ENCODE assay signal across 9 mouse cellular contexts in genomic region chr7:64021241-64022108, GRCm38 (mm10).
A peak's percentile ranks its signal among the peaks of the same experiment; 100 is the strongest.
DNase-seq lines count a peak whose midpoint lies in the region; ATAC-seq and TF ChIP-seq lines count a peak whose summit lies in the region.
"Had no signal": no experiment of that assay in that cellular context is flagged by ENCODE, and none has a peak within 500 bp of the region (broad histone marks: within the 10 kb centered on the region; RNA-seq: fewer than 3 reads in every experiment).

No protein-coding gene starts in this region.

- DNase-seq in heart, adult 18-20 months = peak; percentile 50 to 63
- no peak for DNase-seq in heart, adult 9 months (ENCODE audit: low spot score in 2 of 2)
- DNase-seq in ZHBTc4 (ENCODE audit: low read depth, low spot score) (peak; percentile 69), liver (no peak)
- DNase-seq in thymus, adult 18-20 months = no peak

- H3K27me3 ChIP-seq in intestine, postnatal 0 days (replicated peaks; ENCODE audit: control insufficient read depth, insufficient read depth, low read length) = no peaks in the 10 kb centered on the region
- no peaks in the 10 kb centered on the region for H3K27me3 ChIP-seq in neural tube, embryonic 14.5 days (ENCODE audit: control insufficient read depth, insufficient read depth, low read length)

- ATAC-seq in erythroblast, adult 5-6 weeks (replicated peaks; ENCODE audit: low FRiP score, poor library complexity, severe bottlenecking) = 0 out of 2 replicates have a peak, but pooled peaks have one; percentile 24
- 0 out of 2 replicates have a peak, but pooled peaks have one; percentile 47 for ATAC-seq in intestine, postnatal 0 days
- peak; percentile 76 for ATAC-seq in neural tube, embryonic 14.5 days (ENCODE audit: low read depth)

- H3K27ac ChIP-seq in intestine, postnatal 0 days (ENCODE audit: low read depth, low read length) = no peak overlapping the region
- H3K27ac ChIP-seq in neural tube, embryonic 14.5 days (ENCODE audit: low read depth, low read length) = no peak overlapping the region

- H3K4me2 ChIP-seq in intestine, postnatal 0 days (replicated peaks; ENCODE audit: low read depth) = no peak overlapping the region
- H3K4me2 ChIP-seq in neural tube, embryonic 14.5 days (ENCODE audit: low read depth, low read length) = no peak overlapping the region

- H3K36me3 ChIP-seq in intestine, postnatal 0 days (ENCODE audit: control insufficient read depth, insufficient read depth) = no peaks in the 10 kb centered on the region
- H3K36me3 ChIP-seq in neural tube, embryonic 14.5 days (ENCODE audit: control insufficient read depth, insufficient read depth, low read length) = no peaks in the 10 kb centered on the region

- no peak overlapping the region for H3K4me3 ChIP-seq in intestine, postnatal 0 days (ENCODE audit: low read depth, low read length)
- H3K4me3 ChIP-seq in neural tube, embryonic 14.5 days (ENCODE audit: low read depth, low read length) = no peak overlapping the region
- H3K4me3 ChIP-seq: erythroblast, embryonic 14.5 days had no signal

- 0 out of 2 replicates have a peak, but pooled peaks have one; percentile 2 for TF ChIP-seq CTCF in intestine, postnatal 0 days (IDR thresholded peaks at IDR 0.05; ENCODE audit: low read depth)

- H3K9ac ChIP-seq in intestine, postnatal 0 days (ENCODE audit: low read depth, low read length) = no peak overlapping the region
- no peak overlapping the region for H3K9ac ChIP-seq in neural tube, embryonic 14.5 days (replicated peaks; ENCODE audit: low read depth, low read length)

- no peaks in the 10 kb centered on the region for H3K9me3 ChIP-seq in intestine, postnatal 0 days (ENCODE audit: control insufficient read depth)
- H3K9me3 ChIP-seq in neural tube, embryonic 14.5 days (ENCODE audit: control insufficient read depth, low read length) = no peaks in the 10 kb centered on the region

- 60% methylated on average over 9 of the region's 9 CpGs for WGBS in intestine, postnatal 0 days
- WGBS in neural tube, embryonic 14.5 days = 58% methylated on average over 9 of the region's 9 CpGs

- H3K4me1 ChIP-seq in intestine, postnatal 0 days (replicated peaks; ENCODE audit: control insufficient read depth, insufficient read depth, low read length) = no peaks in the 10 kb centered on the region
- H3K4me1 ChIP-seq in neural tube, embryonic 14.5 days (ENCODE audit: control insufficient read depth, insufficient read depth, low read length) = no peaks in the 10 kb centered on the region

Comparison
In these comparisons a context has a peak if more than half of its experiments do, and no peak if none do; other contexts are left out.
1. DNase-seq: peak in heart, adult 18-20 months (2 of 2) and ZHBTc4 (single experiment); none in heart, adult 9 months (0 of 2), thymus, adult 18-20 months (0 of 2) and liver (single experiment).
2. ATAC-seq: peak in every context shown above with its lines; median percentile 76 in neural tube, embryonic 14.5 days; 47 in intestine, postnatal 0 days; 24 in erythroblast, adult 5-6 weeks.